Mouse (Mus musculus) bone marrow macrophage, adult 2 months (primary cell): Measurements from ENCODE around the gene Idnk.

Experiments used
- CTCF ChIP-seq: IDR thresholded peaks from 2 replicates; pipeline ENCODE4 v1.5.1; 2012; ENCODE audit warnings: low read depth, mild to moderate bottlenecking, low read length, moderate library complexity
- POLR2A ChIP-seq: IDR thresholded peaks from 2 replicates; pipeline ENCODE4 v1.6.1; 2012; ENCODE audit warnings: mild to moderate bottlenecking, low read depth, low read length, borderline replicate concordance

DNA sequence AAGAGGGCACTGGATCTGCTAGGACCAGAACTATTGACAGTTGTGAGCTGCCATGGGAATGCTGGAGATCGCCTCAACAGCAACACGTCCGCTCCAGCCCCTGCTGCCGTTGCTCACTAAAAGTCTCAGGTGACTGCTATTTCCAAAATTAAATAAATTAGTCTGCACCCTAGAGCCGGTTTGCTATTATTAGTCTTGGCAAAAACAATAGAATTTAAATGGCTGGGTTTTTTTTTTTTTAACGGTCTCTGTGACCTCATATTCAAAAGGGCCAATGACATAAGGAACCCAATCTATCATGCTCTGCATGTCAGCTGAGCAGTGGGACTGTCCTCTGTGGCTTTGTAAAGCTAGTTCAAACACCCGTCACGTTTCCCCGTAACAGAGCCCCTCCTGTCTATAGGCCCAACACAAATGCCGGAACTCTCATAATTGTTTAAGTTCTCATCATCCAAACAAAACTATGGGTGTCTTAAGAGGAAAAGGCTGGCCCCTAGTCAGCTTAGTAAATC is 34.6 kb upstream of the Idnk start:
- TF ChIP-seq CTCF, result no peak
- TF ChIP-seq POLR2A, result no peak
